Mouse (Mus musculus) small intestine, adult 2 months (tissue): ENCODE measurements around the gene Sh3d19. TPM values are rescaled to one million over a fixed set of nuclear protein-coding genes. Genes with fewer than 3 reads are reported as not detected.
"Not testable (repeated sequence)": the region's sequence is repeated elsewhere in the genome, so short reads cannot be mapped to it uniquely, and the experiment has no call there.

ENCODE experiments used
- H3K27ac ChIP-seq: fragments of 200-500 bp; 2 replicates; pipeline ENCODE4 v1.5.1; 2012; ENCODE audit warnings: low read depth, low read length, control low read depth, inconsistent platforms; ENCODE audit not compliant: insufficient read depth
- H3K27me3 ChIP-seq: fragments of 200-500 bp; 2 replicates; pipeline ENCODE4 v1.6.1; 2012; ENCODE audit warnings: mild to moderate bottlenecking, moderate library complexity, low read length, inconsistent platforms; ENCODE audit not compliant: control insufficient read depth, insufficient read depth
- H3K36me3 ChIP-seq: fragments of 200-500 bp; 2 replicates; pipeline ENCODE4 v1.6.1; 2012; ENCODE audit warnings: mild to moderate bottlenecking, low read length, control low read depth, inconsistent platforms; ENCODE audit not compliant: control insufficient read depth, insufficient read depth
- H3K4me1 ChIP-seq: fragments of 200-500 bp; 2 replicates; pipeline ENCODE4 v1.6.1; 2012; ENCODE audit warnings: low read length, inconsistent platforms, mixed read lengths; ENCODE audit not compliant: control insufficient read depth, insufficient read depth, insufficient read length
- H3K4me3 ChIP-seq: fragments of 200-500 bp; 2 replicates; pipeline ENCODE4 v1.5.1; 2012; ENCODE audit warnings: low read depth, mild to moderate bottlenecking, control low read depth, inconsistent platforms, low read length, moderate library complexity
- CTCF ChIP-seq: fragments of 200-500 bp; IDR thresholded peaks from 2 replicates; pipeline ENCODE4 v1.5.1; 2012; ENCODE audit warnings: low read depth, mild to moderate bottlenecking, control low read depth, inconsistent platforms, low read length, moderate library complexity, mixed read lengths; ENCODE audit not compliant: insufficient replicate concordance, insufficient read length; ENCODE audit errors: extremely low read depth
- POLR2A ChIP-seq: fragments of 200-500 bp; IDR thresholded peaks from 2 replicates; pipeline ENCODE4 v1.6.1; 2012; ENCODE audit warnings: low read depth, mild to moderate bottlenecking, control low read depth, inconsistent platforms, low read length, moderate library complexity
- WGBS: fragments of 180-500 bp; shearing (Covaris S2); methylation state at CpG from one replicate; pipeline ENCODE4 v1.1.7; 2018; 5-methylcytosine and 5-hydroxymethylcytosine counted together
- polyA plus RNA-seq: library from polyadenylated mRNA; depleted of rRNA; stranded (reverse); fragments of >200 nt; gene quantifications from 2 replicates; pipeline ENCODE4 v1.2.3, GENCODE M21; 2012

The Sh3d19 gene
- polyA plus RNA-seq, 1 experiment = 205 TPM

- H3K4me3 ChIP-seq = no peak overlapping the region
Measured at GRCm38 (mm10) chr3:86087872-86088271, 117.0 kb downstream of the Sh3d19 start.

GRCm38 (mm10) chr3:86093213-86093845 is 122.4 kb downstream of the Sh3d19 start:
- Histone ChIP-seq H3K27me3 (no peaks in the 10 kb centered on the region), H3K4me3 (no peak overlapping the region), H3K4me1 (no peaks in the 10 kb centered on the region), H3K27ac (no peak overlapping the region), H3K36me3 (peaks cover 41% of the 10 kb centered on the region)
- no peak for TF ChIP-seq CTCF
- no peak for TF ChIP-seq POLR2A
- 89% methylated on average over 6 of the region's 6 CpGs for WGBS

More at GRCm38 (mm10) chr3:86087872-86088271, 117.0 kb downstream of the Sh3d19 start:
- WGBS = 84% methylated on average over 3 of the region's 3 CpGs
- no peak overlapping the region for H3K27ac ChIP-seq
- TF ChIP-seq CTCF (no peak), POLR2A (no peak)
- H3K27me3 ChIP-seq = no peaks in the 10 kb centered on the region
- H3K36me3 ChIP-seq = peaks cover 60% of the 10 kb centered on the region
- no peaks in the 10 kb centered on the region for H3K4me1 ChIP-seq

GRCm38 (mm10) chr3:86093907-86094306 is 123.0 kb downstream of the Sh3d19 start:
- TF ChIP-seq CTCF = no peak
- Histone ChIP-seq H3K36me3 (peaks cover 40% of the 10 kb centered on the region), H3K4me3 (no peak overlapping the region), H3K27me3 (no peaks in the 10 kb centered on the region), H3K27ac (no peak overlapping the region), H3K4me1 (no peaks in the 10 kb centered on the region)
- WGBS = 94% methylated on average over 5 of the region's 5 CpGs

- H3K4me3 ChIP-seq = no peak overlapping the region
- H3K27ac ChIP-seq = no peak overlapping the region
- 89% methylated on average over 6 of the region's 6 CpGs for WGBS
- TF ChIP-seq CTCF = no peak
- TF ChIP-seq POLR2A = no peak
- peaks cover 54% of the 10 kb centered on the region for H3K36me3 ChIP-seq
- no peaks in the 10 kb centered on the region for H3K27me3 ChIP-seq
- H3K4me1 ChIP-seq = peaks cover 6% of the 10 kb centered on the region; the same call in 1 of the 2 replicates
Measured at GRCm38 (mm10) chr3:86101956-86102355, 131.0 kb downstream of the Sh3d19 start.

- Histone ChIP-seq H3K27ac (no peak overlapping the region), H3K27me3 (no peaks in the 10 kb centered on the region), H3K4me1 (peaks cover 12% of the 10 kb centered on the region; the same call in 1 of the 2 replicates), H3K36me3 (peaks cover 52% of the 10 kb centered on the region), H3K4me3 (no peak overlapping the region)
- 83% methylated on average over 17 of the region's 18 CpGs for WGBS
- no peak for TF ChIP-seq POLR2A
- TF ChIP-seq CTCF = no peak
Measured at GRCm38 (mm10) chr3:86103449-86104291, 132.8 kb downstream of the Sh3d19 start.

GRCm38 (mm10) chr3:86104433-86104832 is 133.5 kb downstream of the Sh3d19 start:
- not testable (repeated sequence) for H3K4me3 ChIP-seq, H3K27me3 ChIP-seq, H3K27ac ChIP-seq
- WGBS = 83% methylated on average over 7 of the region's 7 CpGs
- Histone ChIP-seq H3K4me1 (peaks cover 15% of the 10 kb centered on the region; the same call in 1 of the 2 replicates), H3K36me3 (peaks cover 45% of the 10 kb centered on the region)

- TF ChIP-seq CTCF (no peak), POLR2A (no peak)
- Histone ChIP-seq H3K4me1 (peaks cover 17% of the 10 kb centered on the region; the same call in 1 of the 2 replicates), H3K36me3 (peaks cover 41% of the 10 kb centered on the region), H3K27me3 (no peaks in the 10 kb centered on the region), H3K4me3 (no peak overlapping the region), H3K27ac (no peak overlapping the region)
- WGBS = 75% methylated on average over 4 of the region's 4 CpGs
Measured at GRCm38 (mm10) chr3:86104909-86105308, 134.0 kb downstream of the Sh3d19 start.
